Mouse (Mus musculus): Measurements from ENCODE around the gene Macc1.

The Macc1 gene

GRCm38 (mm10) chr12:119483296-119483695 is 169.2 kb downstream of the Macc1 start:
- DNase-seq (ENCODE audit: extremely low read depth, low read depth) = no peak

GRCm38 (mm10) chr12:119483922-119484631 is 170.0 kb downstream of the Macc1 start:
- DNase-seq (ENCODE audit: extremely low read depth, low read depth) = no peak

- DNase-seq (ENCODE audit: extremely low read depth, low read depth) = no peak
Observed at GRCm38 (mm10) chr12:119511145-119511544, 197.1 kb downstream of the Macc1 start.

All from MEL-GATA-1-ER (cell line).